Mouse (Mus musculus) inflammation-experienced regulatory T-cells, adult 16 weeks (primary cell): ENCODE measurements around the gene Smbd1. TPM values are rescaled to one million over a fixed set of nuclear protein-coding genes. Genes with fewer than 3 reads are reported as not detected.

Source experiments
- polyA plus RNA-seq: library from polyadenylated mRNA; unstranded; fragments of 100-300 nt; shearing (Covaris generic); gene quantifications from one replicate; pipeline ENCODE4 v1.2.1, GENCODE M21; 2017

Gene Smbd1
- not detected for polyA plus RNA-seq

DNA sequence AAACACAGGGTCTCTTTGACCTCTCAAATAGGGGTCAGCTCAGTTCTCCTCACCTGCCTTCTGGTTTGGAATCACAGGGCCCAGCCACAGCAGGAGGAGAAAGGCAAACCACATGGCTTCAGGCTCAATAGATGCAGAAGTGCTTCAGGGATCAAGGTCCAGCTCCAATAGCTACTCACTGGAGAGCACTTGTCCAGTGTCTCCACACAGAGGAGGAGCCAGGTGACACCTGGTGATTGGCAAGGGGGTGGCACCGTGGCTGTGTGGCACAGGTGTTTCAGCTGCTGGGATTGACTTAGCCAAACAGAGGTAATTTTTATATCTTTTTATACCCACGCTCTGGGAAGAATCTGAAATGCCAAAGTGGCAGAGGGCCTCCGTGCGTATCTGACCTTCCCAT, at the start of gene Smbd1:
Smbd1 (minus strand) TSS at position 157 of the 400 bp plus-strand sequence.

DNA sequence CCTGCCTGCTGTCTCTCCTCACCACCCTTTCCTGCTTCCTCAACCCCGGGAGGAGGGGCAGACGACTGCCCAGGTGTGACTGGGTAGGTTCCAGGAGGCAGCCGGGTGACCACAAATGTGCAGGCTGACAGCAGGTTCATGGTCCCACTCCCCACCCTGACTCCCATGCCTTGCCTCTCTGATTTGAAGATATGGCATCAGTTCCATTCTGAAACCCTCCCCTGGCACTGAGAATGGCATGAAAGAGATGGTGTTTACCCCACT, 12.9 kb downstream of the Smbd1 start, which contains the start of gene Muc20:
Muc20 (minus strand) TSS at position 10 of the 264 bp plus-strand sequence.

Other genes starting within 250 kb of the Smbd1 start
- gene Tfrc, start 201.6 kb downstream of the Smbd1 start, polyA plus RNA-seq: 39.1 TPM
- 18.7 TPM for gene Tnk2, start 166.6 kb downstream of the Smbd1 start, polyA plus RNA-seq
- gene Muc4, start 74.6 kb downstream of the Smbd1 start, polyA plus RNA-seq: 0.04 TPM
- 0.50 TPM for gene Muc20, start 13.0 kb downstream of the Smbd1 start, polyA plus RNA-seq
- 90.1 TPM for gene Fyttd1, start 67.0 kb upstream of the Smbd1 start, polyA plus RNA-seq
- 23.0 TPM for gene Rubcn, start 67.3 kb upstream of the Smbd1 start, polyA plus RNA-seq
- 108 TPM for gene Lrch3, start 103.6 kb upstream of the Smbd1 start, polyA plus RNA-seq
- gene Iqcg, start 245.7 kb upstream of the Smbd1 start, polyA plus RNA-seq: 0.49 TPM
- 658 TPM for gene Rpl35a, start 246.0 kb upstream of the Smbd1 start, polyA plus RNA-seq